Mouse (Mus musculus) thymus, adult 2 months (tissue): ENCODE results near the gene Cpe. TPM values are rescaled to one million over a fixed set of nuclear protein-coding genes. Genes with fewer than 3 reads are reported as not detected.

ENCODE experiments used
- DNase-seq: peaks from one replicate; pipeline ENCODE4 v3.0.0; 2021
- H3K27ac ChIP-seq: fragments of 200-500 bp; 2 replicates; pipeline ENCODE4 v1.5.1; 2012; ENCODE audit warnings: low read length, control low read depth; ENCODE audit not compliant: control insufficient read depth, insufficient read depth
- H3K27me3 ChIP-seq: fragments of 200-500 bp; 2 replicates; pipeline ENCODE4 v1.6.1; 2012; ENCODE audit warnings: mild to moderate bottlenecking, low read length, moderate library complexity, mixed read lengths; ENCODE audit not compliant: control insufficient read depth, insufficient read depth
- H3K36me3 ChIP-seq: fragments of 200-500 bp; 2 replicates; pipeline ENCODE4 v1.6.1; 2012; ENCODE audit warnings: mild to moderate bottlenecking, low read length, moderate library complexity; ENCODE audit not compliant: control insufficient read depth, insufficient read depth
- H3K4me1 ChIP-seq: fragments of 200-500 bp; replicated peaks from 2 replicates; pipeline ENCODE4 v1.6.1; 2012; ENCODE audit warnings: low read length; ENCODE audit not compliant: control insufficient read depth, insufficient read depth
- H3K4me3 ChIP-seq: fragments of 200-500 bp; 2 replicates; pipeline ENCODE4 v1.5.1; 2012; ENCODE audit warnings: mild to moderate bottlenecking, low read length, control low read depth, moderate library complexity; ENCODE audit not compliant: control insufficient read depth, insufficient read depth
- CTCF ChIP-seq: fragments of 200-500 bp; IDR thresholded peaks from 2 replicates; pipeline ENCODE4 v1.5.1; 2012; ENCODE audit warnings: mild to moderate bottlenecking, control low read depth, low read length, moderate library complexity, borderline replicate concordance; ENCODE audit not compliant: control insufficient read depth, poor library complexity, insufficient read depth; ENCODE audit errors: extremely low read depth
- POLR2A ChIP-seq: fragments of 200-500 bp; IDR thresholded peaks from 2 replicates; pipeline ENCODE4 v1.6.1; 2012; ENCODE audit warnings: mild to moderate bottlenecking, low read length, control low read depth, moderate library complexity; ENCODE audit not compliant: control insufficient read depth, poor library complexity, insufficient read depth; ENCODE audit errors: extremely low read depth
- WGBS: fragments of 180-500 bp; shearing (Covaris S2); methylation state at CpG from one replicate; pipeline ENCODE4 v1.1.7; 2018; 5-methylcytosine and 5-hydroxymethylcytosine counted together
- polyA plus RNA-seq: library from polyadenylated mRNA; depleted of rRNA; stranded (reverse); fragments of >200 nt; gene quantifications from 2 replicates; pipeline ENCODE4 v1.2.3, GENCODE M21; 2012; rRNA removed

Gene Cpe
- polyA plus RNA-seq, 1 experiment = 9.8 TPM

- 97% methylated on average over 7 of the region's 7 CpGs for WGBS
- no peak for DNase-seq
Observed at GRCm38 (mm10) chr8:64543441-64543840, 149.4 kb downstream of the Cpe start.

More at GRCm38 (mm10) chr8:64543441-64543840, 149.4 kb downstream of the Cpe start:
- TF ChIP-seq CTCF (no peak), POLR2A (no peak)
- no peak overlapping the region for H3K27ac ChIP-seq
- no peak overlapping the region for H3K4me3 ChIP-seq
- H3K27me3 ChIP-seq = no peaks in the 10 kb centered on the region
- H3K36me3 ChIP-seq = no peaks in the 10 kb centered on the region
- no peaks in the 10 kb centered on the region for H3K4me1 ChIP-seq

Other genes with a start within 250 kb of the Cpe start
- gene Msmo1, start 40.7 kb upstream of the Cpe start, polyA plus RNA-seq = 7.2 and 9.7 TPM in 2 replicates
- gene Klhl2, start 157.0 kb upstream of the Cpe start, polyA plus RNA-seq = 7.5 and 8.2 TPM in 2 replicates